Mouse (Mus musculus) liver, postnatal 0 days (tissue): ENCODE data around the gene Tmem252.

Experiments used
- CTCF ChIP-seq: sonication (generic); IDR thresholded peaks from 2 replicates; pipeline ENCODE4 v1.5.1; 2016; ENCODE audit warnings: antibody characterized with exemption, low read depth
- EP300 ChIP-seq: IDR thresholded peaks from 2 replicates; pipeline ENCODE4 v1.6.1; 2016; ENCODE audit warnings: antibody characterized with exemption, low read depth, mild to moderate bottlenecking

- no peak for TF ChIP-seq EP300
- no peak for TF ChIP-seq CTCF
Observed at GRCm38 (mm10) chr19:24730661-24731060, 56.9 kb downstream of the Tmem252 start.
